Mouse (Mus musculus) CD4-positive, CD25-positive, alpha-beta regulatory T cell, adult 2 months (primary cell): ENCODE measurements around the gene Cherp.
A peak's percentile ranks its signal among the peaks of the same experiment; 100 is the strongest.

ENCODE experiments used
- DNase-seq: peaks from one replicate; pipeline ENCODE4 v3.0.0-alpha.2; 2012; ENCODE audit warnings: low read depth, low spot score

Gene Cherp

DNA sequence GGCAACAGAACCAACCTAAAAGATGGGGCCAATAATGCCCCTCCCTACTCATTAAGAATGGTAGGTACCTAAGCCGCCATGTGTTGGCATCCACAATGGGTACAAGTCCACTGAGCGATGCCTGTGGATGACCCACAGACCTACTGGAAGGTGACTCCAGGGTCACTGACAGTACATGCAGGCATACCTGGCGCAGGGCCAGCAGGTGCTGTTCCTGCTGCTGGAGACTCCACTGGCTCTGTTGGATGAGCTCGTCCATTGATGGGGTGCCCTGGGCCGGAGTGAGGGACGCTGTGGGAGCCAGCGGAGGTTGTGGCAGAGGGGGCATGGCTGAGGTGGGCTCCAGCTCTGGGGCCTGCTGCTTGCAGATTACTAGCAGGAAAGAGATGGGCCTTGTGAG, 4.3 kb downstream of the Cherp start:
- DNase-seq: no peak

DNA sequence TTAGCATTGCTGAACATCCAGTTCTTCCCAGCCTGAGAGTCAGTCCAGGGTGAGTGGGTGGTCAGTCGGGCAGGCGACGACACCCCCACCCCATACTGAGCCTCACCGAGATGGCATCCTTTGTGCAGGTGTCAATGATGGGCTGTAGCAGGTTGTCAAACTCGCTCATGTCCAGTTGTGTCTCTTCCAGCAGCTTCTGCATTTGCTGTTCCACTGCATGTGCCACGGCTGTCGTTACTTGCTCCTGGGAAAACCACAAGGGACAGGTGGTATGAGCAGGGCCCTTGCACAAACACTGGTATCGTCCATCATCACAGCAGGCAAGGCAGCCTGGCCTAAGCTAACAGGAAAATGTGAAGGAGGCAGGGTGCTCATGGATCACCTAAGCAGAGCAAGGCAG, 5.0 kb downstream of the Cherp start:
- DNase-seq: no peak

DNA sequence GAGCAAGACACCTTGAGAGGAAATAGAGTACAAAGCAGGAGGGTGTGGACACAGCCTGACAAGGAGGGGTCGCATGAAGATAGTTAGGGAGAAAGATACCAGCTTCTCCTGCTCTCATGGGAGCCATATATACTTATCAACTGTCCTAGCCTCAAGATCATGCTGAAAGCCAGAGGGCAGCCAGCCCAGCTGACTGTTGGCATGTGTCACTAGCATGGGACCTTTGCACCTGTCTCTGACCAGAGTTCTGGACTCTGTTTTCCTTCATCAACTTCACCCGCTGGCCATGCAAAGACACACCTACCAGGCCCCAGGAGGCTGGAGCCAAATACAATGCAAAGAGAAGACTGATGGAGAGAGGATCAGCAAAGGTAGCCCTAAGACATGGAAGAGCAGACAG, 5.8 kb downstream of the Cherp start:
- DNase-seq: no peak

DNA sequence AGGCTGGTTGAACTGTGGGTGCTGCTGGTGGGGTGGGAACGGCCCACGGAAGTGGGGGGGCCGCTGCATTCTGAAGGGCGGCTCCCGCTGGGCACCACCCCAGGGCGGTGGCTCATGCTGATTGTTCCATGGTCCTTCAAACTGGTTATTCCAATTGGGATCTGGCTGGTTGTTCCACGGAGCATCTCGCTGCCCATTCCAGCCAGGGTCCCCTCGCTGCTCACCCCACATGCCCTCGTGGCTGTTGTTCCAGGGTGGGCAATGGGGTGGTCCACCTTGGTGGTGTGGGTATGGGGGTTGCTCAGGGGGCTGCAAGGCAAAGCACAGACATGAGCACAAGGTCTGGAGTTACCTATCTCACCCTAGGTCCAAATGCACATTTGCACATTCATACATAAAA, 10.8 kb downstream of the Cherp start:
- DNase-seq: no peak

DNA sequence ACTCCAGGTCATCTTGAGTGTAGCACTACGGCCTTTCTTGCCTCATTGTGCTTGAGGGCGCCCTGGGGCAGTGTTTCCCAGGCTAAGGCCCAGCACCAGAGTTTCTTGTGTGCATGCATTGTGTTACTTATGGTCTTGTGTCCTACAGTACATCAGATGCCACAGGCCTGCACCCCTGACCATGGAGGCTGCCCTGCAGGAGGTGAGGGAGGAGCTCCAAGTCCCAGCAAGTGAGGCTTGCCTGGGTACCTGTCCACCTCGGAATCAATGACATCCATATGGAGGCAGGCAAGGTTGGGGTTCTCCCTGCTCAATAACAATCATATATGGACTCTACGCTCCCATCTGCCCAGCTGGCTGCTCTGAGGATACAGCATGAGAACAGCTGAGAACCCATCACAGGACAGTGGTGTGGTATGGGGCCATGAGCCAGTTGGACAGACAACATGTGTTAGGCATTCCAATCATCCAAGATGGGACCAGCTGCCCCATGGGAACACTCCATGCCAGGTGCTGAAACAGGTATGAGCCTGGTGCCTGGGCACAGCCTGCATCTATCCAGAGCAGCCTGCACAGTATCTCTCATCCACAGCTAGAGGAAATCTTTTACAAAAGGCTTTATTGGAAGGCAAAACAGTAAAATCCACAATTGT, 15.0 kb downstream of the Cherp start:
- DNase-seq: no peak

DNA sequence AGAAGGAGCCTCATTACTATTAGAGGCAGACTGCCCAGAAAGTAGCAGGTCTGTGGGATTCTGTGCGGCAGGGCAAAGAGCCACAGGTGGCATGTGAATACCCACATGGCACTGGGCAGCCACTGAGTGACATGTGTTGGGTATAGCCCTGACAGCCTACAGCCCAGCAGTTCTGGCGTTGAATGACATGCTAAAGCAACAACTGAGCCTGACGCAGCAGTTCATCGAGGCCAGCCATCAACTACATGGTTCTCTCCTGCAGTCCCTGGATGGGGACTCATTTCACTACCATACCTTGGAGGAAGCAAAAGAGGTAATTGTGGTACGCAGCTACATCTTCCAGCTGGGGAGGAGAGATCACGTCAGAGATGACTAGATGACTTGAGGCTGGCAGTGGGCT, 16.6 kb downstream of the Cherp start:
- no peak for DNase-seq

DNA sequence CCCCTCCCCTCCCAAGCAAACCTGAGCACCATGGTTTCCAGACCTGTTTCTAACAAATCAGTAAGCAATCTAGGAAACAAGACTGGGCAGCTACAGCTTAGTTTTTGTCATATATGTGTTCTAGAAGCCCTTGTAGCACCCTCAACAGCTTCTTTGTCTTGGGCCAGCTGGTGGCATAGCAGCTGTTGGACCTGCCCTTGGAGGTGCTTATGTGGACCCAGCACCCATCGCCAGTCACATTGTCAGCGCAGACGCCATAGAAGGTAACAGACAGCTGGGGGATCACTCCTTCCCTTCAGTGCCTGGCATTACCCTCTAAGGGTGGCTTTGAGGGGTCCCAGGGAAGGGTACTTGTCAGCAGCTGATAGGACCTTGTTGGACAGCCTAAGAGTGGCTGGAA, 17.2 kb downstream of the Cherp start:
- DNase-seq: no peak

DNA sequence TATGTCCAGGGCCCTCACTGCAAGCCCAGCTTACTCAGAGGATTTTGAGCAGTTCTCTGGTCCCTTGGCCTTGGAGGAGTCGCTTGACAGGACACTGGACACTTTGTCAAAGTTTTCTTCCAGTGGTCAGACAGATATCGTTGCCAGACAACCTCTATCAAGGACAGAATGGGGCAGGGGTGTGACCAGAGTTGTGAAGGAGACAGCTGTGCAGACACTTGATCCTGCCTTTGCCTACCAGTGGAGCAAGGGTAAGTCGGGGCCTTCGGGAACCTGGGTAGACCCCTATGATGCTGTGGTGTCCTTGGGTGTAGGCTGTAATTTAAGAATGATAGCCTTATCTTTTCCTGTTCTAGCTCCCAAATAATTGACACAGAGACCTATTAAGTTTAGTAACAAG, 19.7 kb downstream of the Cherp start:
- DNase-seq: no peak

DNA sequence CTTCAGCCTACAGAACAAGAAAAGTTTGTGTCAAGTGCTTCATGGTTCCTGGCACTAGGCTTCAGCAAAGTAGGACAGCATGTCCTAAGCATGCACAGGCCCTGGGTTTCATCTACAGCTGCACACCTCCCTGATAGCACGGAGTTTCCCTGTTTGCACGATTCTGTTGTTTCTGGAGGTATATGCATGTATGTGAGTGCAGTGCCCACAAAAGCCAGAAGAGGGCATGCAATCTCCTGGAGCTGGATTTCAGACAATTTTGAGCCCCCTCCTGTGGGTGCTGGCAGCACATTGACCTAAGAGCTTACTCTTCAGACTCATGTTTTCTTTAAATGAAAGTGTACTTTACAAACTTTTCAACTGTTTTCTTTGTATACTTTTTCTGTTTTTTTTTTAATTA, 21.1 kb downstream of the Cherp start:
- no peak for DNase-seq

DNA sequence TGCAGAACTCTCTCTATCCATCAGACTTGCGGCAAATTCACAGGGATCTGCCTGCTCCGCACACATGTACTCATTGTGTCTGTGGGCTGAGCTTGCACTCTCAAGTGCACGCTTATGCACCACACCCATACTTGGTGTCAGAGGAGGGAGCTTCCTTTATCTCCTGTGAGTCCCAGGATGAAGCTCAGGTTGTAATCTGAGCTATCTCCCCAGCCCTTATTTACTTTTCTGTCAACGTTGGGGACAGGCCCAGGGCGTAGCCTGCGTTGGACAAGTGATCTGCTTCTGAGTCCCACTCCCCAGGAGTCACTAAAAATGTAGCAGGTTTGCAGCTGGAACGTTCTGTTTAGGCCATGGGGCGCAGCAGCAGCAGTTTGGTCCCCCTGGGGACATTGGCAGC, 23.5 kb downstream of the Cherp start:
- no peak for DNase-seq

DNA sequence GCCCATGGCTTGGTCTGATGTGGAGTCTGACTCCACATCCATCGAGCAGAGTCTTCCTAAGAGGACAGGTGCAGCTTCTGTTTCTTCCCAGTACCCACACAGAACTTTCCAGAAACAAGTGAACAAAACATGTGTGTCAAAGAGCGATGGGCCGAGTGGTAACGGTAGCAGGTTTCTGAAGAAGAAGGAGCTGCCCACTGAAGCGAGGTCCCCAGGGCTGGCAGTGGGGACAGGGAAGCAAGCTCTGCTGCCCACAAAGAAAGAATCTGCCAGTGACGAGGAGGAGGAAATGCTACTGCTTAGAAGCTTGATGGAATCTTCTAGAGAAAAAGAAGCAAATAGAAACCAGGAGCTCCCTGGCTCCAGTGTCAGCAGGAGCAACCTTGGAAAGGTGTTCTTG, 30.0 kb downstream of the Cherp start:
- no peak for DNase-seq

DNA sequence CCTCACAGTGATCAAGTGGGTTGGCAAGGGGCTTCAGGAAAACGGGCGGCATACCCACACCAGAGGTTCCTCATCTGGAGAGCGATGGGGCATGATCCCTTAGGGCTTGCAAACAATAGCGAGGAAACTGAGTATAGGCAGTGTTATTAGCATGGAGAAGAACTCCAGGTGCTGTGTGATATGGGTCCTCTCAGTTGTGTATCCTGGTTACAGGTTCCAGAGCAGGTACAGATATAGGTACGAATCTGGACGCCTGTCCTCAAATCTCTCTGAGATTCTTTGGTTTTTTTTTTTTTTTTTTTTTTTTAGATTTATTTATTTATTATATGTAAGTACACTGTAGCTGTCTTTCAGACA, 31.1 kb downstream of the Cherp start:
- DNase-seq: no peak

DNA sequence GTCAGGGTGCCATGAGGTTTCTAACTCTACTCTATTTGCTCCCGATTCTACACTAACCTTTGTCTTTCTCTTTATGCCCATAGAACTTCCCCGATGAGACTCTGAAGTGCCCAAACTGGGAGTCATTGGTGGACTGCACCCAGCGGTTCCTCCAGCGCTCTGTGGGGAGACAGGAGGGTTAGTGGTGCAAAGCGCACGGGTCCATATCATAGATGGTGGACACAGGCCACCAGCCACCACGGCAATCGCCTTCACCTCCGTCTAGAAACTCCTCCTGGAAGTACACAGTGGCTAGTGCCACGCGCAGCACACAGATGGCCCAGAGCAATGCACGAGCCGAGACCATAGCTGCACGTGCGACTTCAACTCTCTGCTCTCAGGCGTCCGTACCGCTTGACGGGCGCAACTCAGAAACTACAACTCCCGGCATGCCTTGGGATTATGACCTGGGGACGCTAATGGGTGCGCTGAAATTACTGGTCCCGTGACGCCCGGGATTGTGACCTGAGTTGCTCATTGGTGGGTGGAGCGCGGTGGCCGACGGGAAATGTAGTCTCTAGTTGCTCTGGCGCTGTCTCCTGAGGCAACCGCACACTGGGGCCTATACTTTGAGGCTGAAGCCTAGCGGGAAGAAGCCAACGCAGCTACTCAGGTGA, 31.6 kb downstream of the Cherp start, which contains the start of the genes Calr3 and 1700030K09Rik:
Calr3 (minus strand) TSS at position 533 of the 656 bp plus-strand sequence.
1700030K09Rik (plus strand) TSS at position 543 of the 656 bp plus-strand sequence.
- DNase-seq: peak; percentile 98

DNA sequence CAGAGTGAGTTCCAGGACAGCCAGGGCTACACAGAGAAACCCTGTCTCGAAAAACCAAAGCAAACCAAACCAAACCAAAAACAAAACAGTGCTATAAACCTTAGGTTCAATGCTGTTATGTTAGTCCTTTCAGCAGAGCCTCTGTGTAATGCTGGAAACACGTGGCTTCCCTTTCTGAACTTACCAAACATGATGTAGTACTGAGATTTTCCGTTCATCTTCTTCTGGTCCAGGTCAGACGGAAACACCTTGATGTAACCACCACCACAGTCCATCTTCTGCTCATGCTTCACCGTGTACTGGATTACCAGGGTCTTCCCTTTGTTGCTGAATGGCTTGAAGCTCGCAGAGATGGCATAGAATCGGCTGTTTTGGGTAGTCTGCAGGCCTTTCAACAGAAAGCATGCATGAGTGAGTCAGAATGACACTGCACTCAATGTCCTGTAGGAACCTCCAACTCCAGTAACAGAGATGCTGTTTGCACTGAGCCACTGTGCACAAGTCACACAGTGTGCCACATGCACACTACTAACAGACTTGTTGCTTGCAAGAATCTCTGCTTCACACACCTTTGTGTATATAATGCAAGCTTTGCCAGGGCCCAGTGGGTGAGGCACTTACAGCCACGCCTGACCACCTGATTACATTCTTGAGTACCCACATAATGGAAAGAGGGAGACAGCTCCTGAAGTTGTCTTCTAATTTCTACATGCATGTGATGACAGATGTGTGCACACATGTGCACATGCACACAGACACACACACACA, 36.6 kb downstream of the Cherp start:
- no peak for DNase-seq

DNA sequence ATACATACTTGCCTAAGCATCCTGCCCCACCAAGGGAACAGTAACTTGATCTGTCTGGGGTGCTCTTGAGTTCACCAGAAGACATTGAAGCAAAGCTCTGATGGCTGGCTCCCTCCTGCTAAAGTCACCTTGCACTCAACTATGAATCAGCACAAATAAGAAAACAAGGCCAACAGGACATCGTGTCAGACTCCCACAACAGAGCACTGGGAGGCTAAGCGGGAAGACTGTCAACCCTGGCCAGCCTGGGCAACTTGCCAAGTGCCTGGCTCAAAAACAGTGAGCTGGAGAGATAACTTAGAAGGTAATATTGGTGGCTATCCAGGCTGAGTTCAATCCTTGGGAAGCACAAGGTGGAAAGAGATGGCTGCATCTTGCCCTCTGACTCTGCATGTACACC, 40.1 kb downstream of the Cherp start:
- no peak for DNase-seq

DNA sequence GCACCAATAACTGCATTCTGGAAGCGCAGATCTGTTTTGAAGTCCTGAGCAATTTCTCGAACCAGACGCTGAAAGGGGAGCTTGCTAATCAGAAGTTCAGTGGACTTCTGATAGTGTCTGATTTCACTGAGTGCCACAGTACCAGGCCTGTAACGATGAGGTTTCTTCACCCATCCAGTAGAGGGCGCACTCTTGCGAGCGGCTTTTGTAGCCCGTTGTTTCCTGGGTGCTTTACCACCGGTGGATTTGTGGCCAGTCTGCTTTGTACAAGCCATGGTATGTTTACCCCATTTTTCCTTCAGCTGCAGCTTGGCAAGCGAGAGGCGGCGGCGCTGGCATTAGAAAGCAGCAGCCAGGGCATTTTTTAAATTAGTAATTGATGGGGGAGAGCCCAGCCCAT, 45.4 kb downstream of the Cherp start:
- peak; percentile 80 for DNase-seq

DNA sequence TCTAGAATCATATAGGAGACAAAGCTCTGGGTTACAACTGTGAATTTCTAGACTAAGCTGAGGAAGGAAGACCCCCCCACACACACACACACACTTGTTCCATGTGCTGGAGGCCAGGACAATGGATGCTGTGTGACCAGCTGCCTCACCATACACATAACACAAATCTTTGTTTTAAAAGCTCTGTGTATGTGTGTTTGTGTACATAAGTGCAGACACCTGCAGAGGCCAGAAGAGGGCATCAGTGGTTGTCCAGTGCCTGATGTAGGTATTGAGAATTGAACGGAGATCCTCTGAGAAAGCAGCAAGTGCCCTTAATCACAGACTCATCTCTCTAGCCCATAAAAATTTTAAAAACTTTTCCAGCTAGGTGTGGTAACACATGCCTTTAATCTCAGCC, 52.1 kb downstream of the Cherp start:
- peak; percentile 44 for DNase-seq

DNA sequence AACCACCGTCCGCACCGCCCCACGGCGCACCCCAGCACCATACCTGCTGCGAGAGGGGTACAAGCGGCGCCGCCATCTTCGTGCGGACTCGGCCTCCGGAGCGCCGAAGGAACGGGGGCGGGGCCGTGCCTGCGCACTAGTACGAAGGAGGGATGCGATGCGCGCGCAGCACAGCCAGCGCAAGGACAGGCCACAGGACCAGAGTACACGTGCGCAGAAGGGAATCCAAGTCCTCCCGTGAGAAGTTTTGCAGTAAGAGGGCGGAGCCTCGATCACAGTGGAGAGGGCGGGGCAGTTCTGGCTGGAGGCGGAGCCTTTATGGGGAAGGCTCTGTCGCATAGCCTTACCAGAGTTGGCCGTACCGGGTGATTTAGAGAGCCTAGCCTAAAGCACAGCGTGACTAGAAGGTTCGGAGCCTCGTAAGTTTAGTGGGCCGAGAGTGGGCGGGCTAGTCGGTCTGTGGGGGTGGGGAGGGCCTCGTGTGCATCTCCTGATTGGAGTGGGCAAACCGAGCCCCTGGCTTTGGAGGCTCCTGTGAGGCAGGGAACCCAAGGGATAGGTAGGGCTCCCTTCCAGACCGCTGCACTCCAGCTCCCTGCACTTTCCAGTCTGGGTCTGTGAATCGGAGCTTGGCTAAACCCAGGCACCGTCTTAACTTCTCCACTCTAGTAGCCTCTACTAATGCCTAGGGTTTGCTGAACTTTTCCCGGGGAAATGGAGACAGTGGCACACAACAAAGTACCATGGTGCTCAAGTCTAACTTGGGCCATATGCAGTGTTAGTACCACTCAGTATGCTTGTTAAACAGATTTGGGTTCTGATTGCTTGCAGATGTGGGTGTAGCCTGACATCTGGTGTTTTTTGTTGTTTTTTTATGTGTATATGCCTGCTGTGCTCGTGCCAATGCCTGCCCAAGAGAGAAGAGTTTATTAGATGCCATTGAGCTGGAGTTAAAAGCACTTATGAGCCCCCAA, 53.4 kb downstream of the Cherp start, which contains the start of gene Eps15l1:
Eps15l1 (minus strand) TSS at position 99 of the 974 bp plus-strand sequence.
- peak; percentile 100 for DNase-seq

DNA sequence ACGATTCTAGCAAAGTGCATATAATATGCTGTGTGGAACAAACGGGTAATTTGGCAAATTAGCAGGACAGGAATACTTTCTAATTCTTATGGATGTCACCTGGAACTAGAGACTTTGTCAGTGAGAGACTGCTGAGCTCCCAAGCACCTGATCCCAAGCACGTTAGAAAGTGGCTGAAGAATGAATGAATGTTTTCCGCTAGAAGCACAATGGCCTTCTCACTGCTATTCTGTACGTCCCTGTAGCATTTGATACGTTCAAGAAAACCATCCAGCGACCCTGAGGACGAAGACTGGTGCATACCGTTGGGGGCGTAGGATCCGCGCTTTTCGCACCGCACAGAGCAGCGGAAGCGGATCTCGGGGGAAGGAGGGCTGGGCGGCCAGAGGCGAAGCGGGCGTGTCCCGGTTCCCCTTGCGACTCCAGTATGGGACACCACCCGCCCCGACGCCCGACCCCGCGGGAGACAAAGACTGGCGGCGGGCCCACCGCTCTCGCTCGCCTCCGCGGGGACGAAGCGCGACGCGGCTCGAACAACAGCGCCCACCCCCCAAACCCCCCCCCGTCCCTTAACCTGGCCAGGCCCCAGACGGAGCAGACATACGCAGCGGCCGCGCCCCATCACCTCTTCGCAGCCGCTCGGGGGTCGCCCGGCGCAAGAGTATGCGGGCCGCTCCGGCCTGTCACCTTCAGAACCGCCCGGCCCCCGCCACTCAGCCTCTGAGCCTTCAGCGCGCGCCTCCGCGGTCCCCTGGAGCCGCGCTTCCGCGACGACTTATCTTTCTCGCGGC, 54.3 kb downstream of the Cherp start:
- DNase-seq: peak; percentile 62

DNA sequence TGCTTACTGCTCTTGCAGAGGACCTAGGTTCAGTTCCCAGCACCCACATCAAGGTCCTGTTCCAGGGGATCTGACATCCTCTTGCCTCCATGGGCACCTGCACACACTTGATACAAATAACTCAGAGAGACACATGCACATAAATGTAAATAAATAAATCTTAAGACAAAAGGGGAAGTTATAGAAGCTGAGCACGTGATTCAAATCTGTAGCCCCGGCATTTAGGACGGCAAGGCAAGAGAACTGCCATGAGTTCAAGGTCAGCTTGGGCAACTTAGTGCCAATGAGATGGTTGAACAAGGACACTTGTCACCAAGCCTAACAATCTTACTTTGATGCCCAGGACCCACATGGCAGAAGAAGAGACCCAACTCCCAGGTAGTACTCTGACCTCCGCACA, 57.0 kb downstream of the Cherp start:
- DNase-seq: no peak

DNA sequence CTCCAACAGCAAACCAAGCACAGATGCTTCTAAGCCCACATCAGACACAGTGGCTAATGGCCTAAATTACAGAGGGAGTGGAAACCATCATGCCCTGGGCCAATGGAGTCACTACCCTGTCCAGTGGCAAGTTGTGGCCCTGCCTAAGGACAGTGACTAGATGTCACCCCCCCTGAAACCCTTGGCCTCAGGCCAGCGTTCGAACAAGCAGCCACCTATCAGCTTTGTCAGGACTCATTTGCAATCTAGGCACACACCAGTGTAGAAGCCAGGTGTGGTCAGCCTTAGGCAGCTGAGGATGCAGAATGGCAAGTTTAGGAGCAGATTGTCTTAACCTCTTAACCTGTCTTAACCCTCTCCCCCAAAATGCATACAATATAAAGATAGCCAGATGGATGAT, 59.8 kb downstream of the Cherp start:
- no peak for DNase-seq
